Mouse (Mus musculus) urinary bladder, postnatal 36 days (tissue): ENCODE results near the gene Nol7.

ENCODE experiments used
- DNase-seq, 2 experiments: peaks; one replicate each; pipeline ENCODE4 v3.0.0; 2022; ENCODE audit warnings: low spot score in 2 of 2, mixed read lengths in 1 of 2

Nol7 gene

DNA sequence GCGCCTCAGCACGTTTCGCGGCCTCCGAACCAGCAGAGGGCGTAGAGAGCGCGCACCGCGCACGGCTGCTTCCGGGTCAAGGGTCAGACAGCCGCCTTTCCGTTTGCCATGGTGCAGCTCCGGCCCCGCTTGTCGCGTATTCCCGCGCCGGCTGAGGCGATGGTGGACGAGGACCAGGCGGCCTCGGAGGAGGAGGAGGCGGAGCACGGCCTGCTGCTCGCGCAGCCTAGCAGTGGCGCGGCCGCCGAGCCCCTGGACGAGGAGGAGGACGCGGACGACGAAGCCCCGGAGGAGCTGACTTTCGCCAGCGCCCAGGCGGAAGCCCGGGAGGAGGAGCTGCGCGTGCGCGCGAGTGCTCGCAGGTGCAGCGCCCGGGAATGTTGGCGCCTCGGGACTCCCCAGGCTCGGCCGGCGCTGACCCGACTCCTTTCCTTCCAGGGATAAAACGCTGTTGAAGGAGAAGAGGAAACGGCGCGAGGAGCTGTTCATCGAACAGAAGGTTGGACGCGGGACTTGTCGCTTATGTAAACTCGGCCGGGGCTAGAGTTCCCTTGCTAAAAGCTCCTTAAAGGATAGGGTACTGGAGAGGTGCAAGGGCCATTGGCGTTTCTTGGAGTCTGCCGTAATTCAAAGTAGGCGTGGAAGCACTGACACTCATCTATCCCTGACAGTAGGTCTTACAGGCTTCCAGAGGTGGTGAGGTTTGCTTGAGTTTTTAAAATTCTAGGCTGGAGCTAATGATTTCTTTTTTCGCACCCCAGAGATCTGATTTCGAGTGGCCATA lies at the start of gene Nol7:
TSS of gene Nol7 (plus strand) at position 94 of the 784 bp plus-strand sequence.
- peak; percentile 92 to 94 for DNase-seq

DNA sequence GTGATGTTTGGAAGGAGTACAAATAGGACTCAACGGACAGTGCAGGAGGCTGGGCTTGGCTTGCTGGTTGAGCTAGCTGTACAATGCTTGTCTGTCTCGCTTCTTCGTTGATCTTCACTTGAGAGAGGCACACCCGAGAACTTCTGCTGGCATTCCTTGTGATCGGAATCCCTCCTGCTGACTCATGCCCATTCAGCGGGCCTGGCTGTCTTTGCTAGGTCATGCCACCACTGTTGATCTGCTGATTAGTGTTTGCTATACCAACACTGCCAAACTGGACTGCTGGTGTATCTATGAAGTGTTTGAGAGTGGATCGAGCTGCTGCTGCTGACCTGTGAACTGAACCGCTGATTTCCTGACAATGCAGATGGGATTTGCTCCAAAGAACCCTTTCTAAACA lies 48.8 kb upstream of the Nol7 start:
- peak; percentile 30 to 32 for DNase-seq

DNA sequence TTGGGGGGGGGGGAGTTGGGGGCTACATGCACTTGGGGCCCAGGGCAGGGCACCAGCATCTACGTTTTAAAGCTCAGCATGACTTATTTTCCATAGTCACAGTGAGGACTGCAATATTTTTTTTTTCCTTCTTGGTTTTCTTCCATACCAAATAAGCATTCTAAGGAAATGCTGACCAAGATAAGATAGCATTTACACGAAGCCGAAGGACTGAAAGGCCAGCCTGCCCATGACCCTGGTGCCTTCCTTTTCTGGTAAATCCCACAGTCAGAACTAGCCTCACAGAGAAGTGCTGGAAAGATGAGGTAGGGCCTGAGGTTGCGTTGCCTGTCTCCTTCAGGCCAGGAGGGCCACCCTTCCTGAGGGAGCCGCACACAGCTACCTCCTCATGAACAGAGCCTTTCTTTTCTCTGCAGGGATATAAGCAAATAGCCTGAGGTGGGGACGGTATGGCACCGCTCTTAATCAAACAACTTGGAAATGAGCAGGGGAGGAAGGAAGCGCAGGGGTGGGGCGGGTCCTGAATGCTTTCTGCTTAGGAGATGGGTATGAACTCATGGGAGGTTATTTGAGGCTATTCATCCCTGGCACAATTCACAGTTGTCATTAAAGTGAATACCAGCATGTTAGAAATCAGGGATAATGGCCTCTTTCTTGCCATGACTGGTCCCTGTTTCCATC lies 47.6 kb upstream of the Nol7 start:
- DNase-seq, result no peak

DNA sequence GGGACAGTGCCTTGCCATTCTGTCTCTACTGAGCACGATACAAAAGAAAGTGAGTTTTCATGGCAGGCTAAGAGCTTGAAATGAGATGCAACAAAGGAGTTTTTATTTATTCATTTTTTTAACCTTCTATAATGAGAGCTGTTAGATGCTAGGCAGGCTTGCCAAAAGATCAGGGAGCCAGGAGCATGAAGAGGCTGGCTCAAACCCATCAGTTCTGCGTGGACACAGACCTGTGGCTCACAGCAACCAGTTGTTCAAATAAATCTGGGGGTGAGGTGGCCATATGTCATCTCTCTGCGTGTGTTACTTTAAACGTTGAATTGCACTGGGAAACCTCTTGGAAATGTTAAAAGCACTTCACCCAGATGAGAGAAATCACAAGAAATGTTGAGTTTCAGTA lies 44.8 kb upstream of the Nol7 start:
- no peak for DNase-seq

DNA sequence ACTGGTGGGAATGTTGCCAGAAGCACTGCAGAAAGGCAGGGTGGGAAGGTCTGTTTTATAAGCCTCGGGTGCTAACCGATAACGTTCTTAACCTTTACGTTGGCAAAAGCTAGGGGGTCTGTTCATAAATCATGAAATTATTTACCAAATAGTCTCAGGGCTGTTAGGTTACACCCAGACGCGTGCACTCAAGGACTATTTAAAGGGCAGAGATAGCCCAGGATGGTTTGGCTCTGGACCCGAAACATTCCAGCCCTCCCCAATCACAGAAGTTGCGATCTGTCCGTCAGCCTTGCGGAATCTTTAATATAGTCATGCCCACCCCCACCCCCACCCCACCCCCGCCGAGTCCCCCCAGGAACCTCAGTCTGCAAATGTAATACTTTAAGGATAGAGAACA lies 43.8 kb upstream of the Nol7 start:
- DNase-seq, result no peak

DNA sequence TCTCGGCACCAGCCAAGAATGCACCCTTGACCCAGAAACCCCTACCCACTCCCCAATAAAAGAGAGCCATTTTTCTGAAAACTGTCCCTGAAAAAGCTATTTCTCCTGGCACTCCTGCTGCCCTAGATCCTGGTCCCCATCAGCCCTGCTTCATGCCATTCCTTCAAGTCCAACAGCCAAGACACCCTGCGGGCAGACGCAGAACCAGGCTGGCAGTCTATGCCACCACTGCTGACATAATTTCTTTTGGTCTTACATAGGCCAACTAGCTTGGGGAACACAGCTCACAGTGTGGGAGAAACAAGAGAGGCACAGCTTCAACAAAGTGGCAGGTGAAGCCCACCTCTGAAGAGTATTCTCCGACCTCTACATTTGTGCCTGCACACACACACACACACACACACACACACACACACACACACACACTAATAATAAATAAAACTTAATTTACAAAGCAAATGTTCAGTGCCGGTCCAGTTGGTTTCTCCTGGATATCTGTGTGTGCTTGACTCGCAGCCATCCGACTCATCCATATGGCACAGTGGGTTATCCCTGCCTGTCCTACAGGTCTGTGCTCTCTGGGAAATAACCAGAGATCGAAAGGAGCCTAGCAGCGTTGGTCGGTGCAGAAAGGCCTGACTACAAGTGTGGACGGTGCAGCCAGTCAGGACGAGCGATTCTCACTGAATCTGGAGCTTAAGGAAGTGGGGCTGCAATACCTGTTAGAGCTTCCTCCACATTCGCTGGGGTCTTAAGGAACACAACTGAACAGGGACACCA lies 41.7 kb upstream of the Nol7 start:
- DNase-seq, result no peak

DNA sequence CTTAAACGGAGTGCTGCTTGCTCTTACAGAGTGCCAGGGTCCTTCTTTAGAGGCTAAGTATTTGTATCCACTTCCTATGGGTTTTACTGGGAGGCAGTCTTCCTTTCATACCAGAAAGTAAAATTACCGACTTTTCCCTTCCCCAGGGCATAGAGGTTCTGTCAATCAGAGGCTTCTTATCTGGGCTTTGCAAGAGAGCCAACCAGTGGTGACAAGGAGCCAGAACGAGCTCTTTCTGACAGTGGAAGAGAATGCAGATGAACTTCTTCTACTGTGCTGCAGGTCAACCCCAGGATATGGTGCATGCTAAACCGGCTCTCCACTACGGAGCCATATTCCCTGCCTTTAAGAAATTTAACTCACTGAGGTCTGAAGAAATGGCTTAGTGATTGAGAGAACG lies 37.7 kb upstream of the Nol7 start:
- DNase-seq, result no peak

DNA sequence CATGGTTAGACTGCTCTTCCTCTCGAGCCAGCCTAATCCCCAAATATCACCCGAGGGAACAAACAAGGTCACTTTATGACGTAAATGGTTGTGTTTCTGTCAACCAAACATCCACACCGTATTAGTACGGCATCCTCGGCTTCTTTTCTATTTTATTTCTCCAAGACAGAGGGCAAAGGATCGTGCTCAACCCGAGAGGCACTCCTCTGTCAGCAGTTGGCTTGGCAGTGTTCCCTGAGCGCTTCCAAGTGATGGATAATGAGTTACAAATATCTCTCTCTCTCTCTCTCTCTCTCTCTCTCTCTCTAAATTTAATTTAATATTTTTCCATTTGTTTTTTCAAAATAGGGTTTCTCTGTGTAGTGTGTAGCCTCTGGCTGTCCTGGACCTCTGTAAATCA lies 35.8 kb upstream of the Nol7 start:
- DNase-seq, result no peak

DNA sequence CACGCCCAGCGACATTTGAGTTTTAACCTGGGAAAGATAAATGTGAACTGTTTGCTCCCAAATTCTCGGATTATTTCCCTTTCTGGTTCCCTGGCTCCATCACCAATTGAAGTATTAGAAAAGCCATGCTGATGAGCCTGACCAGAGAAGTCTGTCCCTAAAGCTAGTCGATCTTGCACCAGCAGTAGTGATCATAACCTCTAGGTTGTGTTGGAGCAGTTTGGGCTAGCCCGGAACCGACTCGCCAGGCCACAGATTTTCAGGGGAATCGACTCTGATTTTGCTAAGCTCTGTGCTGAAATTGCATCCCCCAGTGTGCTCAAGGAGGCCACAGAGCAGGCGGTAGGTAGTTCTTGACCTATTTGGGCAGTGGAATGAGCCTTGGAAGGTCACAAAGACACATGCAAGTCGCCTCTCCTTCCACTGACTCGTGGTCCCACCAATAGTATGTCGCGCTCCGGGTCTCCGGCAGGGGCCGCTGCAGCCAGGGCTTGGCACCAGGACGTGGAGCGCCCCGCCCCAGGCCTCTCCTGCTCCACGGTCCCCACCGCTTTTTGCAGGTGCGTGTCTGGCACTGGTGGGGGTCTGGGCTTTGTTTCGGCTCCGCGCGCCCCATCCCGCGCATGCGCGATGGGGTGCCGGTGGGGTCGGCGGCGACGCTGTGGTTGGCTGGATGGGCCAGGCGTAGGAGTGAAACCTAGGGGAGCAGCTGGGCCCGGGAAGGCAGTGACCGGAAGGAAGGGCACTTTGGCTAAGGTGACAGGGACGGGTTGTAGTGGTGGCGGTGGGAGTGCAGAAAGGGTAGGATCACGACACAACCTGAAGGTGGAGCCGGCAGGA lies 33.0 kb upstream of the Nol7 start, which contains the start of gene Sirt5:
TSS of gene Sirt5 (plus strand) at position 512 of the 840 bp plus-strand sequence.
- peak; percentile 84 to 86 for DNase-seq

DNA sequence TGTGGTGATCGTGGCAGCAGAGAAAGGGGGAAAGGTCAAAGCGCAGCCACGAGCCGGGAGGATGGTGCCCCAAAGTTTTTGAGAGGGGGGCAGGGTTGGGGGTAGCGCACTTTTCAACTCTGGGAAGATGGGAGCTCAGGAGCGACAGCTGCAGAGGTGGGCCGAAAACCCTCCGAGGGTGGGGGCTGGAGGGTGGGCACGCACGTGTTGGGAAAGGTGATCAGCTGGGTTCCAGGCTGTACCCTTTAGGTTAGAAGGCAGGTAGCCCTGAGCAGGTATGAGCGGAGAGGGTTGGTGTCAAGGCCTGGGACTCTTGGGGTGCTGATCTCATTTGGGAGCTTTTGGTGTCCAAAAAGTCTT lies 32.4 kb upstream of the Nol7 start:
- no peak for DNase-seq

DNA sequence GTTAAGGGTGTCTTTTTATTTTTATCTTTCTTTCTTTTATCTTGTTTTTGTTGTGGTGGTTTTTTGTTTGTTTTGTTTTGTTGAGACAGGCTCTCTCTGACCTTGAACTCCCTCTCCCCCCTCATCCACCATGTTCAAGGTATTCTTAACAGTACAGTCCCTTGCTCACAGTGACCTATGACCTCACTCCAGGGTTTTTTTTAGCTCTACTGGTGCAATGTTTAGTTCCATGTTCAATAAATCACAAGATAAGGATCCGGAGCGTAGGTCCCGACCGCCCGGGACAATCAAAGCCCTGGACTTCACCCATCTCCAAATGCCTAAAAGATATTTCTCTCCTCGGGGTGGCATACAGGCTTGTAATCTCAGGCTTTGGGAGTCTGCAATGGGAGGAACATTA lies 28.1 kb upstream of the Nol7 start:
- no peak for DNase-seq

DNA sequence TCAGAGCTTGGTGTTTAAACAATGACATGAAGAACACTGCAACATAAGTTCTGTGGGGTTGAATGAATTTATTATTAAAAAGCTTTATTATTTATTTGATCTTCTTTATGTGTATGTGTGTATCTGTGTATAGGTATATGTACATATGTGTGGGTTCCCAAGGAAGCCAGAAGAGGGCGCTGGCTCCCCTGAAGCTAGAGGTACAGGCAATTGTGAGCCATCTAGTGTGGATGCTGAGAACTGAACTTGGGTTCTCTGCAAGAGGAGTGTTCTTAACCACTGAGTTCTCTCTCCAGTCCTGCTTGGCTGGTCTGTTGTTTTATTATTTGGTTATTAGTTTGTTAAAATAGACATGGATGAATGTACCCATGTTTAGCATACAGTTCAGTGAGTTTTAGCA lies 25.3 kb upstream of the Nol7 start:
- DNase-seq, result no peak

DNA sequence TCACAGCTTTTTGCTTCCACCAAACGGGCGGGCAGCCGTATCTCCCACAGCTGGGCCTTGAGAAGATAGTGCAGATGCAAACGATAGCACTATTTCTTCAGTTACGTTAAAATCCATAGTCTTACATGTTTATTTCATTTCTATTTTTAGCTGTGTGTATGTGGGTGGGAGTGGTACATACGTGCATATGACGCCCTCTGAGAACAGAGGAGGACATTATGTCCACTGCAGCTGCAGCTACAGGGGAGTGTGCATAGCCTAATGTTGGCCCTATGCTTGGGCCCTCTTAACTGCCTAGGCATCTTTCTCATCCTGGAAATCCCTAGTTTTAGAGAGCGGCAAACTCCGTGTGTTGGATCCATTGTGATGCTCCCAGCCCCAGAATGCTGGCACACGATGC lies 24.0 kb upstream of the Nol7 start:
- no peak for DNase-seq

DNA sequence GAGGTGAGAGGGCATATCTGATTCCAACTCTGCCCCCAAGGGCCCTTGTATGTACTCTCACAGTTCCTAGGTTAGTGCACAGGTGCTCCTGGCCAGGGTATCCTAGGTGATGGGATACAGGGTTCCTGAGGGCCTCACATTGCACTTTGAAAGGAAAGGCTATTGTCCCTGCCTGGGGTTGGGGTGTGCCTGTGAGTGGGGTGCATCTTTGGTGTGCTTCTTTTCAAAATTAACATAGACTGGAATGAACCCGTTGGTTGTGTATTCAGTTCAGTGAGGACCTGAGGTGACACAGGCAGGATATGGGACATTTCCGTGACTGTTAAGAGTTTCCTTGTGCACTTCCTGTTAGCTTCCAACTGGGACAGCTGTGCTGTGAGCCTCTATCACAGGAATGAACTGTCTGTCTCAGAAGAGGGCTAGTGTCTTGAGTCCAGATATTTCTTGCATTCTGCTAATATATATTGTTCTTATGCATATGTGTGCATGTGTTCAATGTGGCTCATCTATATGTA lies 23.2 kb upstream of the Nol7 start:
- DNase-seq, result no peak

DNA sequence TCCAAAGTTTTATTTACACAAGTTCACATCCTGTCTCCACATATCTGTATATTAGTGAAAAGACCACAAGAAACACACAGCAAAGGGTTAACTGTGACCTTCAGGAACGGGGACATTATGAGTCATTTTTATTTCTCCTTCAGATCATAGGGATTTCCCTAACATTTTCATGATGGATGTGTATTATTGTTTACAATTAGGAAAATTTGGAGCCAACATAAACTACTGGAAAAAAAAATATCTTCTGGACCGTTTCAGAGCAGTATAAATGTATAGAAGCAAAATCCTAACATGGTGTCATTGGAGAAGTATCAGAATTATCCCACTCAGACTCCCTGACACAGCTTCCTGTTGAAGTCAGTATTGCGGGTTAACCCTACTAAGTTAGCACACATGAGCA lies 18.2 kb upstream of the Nol7 start:
- no peak for DNase-seq

DNA sequence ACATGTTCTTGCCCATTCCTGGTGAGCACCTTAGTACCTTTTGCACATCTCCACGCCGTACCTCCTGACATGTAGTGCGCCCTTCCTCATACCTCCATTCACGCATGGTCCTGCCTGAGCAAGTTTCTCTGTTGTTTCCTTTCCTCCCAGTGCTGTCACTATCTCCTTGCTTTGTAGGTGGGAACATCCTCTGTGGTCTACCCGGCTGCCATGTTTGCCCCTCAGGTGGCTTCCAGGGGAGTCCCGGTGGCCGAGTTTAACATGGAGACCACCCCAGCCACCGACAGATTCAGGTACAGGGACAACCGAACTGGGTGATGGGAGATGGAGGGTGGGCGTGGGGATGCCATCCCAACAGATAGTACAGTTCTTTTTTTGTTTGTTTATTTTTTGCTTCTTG lies 12.9 kb upstream of the Nol7 start:
- DNase-seq, result no peak

DNA sequence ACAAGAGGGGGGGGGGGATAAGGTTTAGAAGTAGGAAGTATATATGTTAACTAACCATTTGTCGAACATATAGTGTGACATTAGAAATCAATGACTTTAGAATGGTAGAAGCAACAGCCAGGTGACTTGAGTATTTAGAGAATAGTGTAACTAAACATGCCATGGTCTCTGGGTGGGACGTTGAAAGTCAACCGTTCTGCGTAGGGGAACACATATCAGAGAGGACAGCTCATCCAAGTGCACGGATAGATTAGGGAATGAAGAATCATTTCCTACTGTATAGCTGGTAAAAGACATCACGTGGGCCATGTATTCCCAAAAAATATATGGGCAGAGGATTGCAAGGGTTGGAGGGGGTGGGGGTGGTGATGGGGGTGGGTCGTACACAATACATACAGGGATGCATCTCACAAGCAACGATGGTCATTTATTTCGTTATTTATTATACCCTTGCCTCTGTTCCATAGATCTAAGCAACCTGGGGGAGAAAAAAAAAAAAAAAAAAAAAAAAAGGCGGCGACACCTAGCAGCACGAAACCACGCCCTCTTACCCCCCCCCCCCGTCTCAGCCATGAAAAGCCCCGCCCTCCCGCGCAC lies 392 bp upstream of the Nol7 start:
- DNase-seq, result no peak

DNA sequence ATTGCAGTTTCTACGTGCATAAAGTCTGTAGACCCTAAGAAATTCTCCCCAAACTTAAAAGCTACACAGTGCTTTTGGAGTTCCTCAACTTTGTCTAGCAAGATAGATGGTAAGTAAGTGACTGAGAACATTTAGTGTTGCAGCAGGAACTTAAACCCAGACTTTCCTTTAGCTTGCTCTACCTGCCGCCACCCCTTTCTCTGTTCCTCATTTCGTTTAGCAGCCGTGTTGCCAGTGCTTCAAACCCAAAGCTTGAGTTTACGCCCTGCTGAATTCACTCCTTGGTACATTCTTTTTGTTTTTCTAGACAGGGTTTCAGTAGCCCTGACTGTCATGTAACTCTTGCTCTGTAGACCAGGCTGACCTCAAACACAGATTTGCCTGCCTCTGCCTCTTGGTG lies 1.4 kb downstream of the Nol7 start:
- no peak for DNase-seq

DNA sequence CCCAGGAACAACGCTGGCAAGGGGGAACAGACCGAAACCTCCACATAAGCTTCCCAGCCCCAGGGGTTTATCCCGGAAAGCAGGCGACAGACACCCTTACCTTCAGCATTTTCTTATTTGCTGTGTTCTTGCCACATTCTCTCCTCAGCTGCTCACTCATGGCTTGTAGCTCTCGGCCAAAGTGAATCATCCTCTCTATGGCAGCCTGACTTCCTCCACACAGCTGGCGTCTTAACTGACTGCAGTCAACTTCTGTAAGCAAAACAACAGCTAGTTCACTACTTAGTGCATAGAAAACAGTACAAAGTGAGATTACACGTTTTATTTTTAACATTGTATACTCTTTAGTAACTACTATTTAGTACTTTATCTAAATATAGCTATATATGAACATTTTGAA lies 14.1 kb downstream of the Nol7 start:
- no peak for DNase-seq

DNA sequence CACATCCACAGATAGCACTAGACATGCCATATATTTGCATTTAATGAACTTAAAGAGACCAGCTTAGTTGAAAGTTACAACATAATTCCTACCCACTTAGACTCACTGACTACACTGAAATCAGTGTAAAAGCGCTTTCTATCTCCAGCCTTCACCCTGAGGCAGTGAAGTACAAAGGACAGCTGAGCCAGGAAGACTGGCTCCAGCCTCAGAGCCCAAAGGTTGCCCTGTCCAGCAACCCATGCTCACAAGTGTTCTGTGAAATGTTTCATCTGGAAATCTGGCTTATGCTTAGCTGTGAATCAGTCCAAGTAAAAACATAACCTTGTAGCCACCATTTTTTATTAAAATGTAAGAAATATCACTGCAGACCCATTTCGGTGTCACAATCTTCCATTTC lies 15.4 kb downstream of the Nol7 start:
- DNase-seq, result no peak

DNA sequence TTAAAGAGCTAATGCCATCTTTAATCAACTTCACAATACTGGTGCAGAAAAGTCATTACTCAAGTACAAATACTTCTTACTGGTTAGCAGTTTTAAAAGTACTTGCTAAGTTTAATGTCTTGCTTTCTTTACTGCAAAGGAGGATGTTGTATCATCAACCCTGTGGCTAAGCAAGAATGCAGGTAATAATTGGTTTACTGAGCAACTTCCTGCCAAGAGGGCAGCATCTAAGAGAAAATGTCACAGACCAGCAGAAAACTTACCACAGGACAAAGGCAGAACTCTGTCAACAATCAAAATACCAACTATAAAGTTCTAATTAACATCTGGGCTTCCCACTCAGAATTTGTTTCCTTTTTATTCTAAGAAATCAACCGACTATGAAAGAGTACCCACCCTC lies 17.1 kb downstream of the Nol7 start:
- DNase-seq, result no peak
